In genomic region chr6:52305877-52306389, GRCm38 (mm10) we compare ENCODE assay signal across 8 mouse cellular contexts. TPM values are rescaled to one million over a fixed set of nuclear protein-coding genes. Genes with fewer than 3 reads are reported as not detected.
DNase-seq lines count a peak whose midpoint lies in the region; ATAC-seq lines count a peak whose summit lies in the region.

No protein-coding gene starts in this region.

- ATAC-seq in inflammation-experienced regulatory T-cells, adult 6 months: peak; percentile 38
- peak; percentile 76 for ATAC-seq in megakaryocyte, adult 5-6 weeks (ENCODE audit: poor library complexity, severe bottlenecking)

- intact Hi-C loops in left cerebral cortex, postnatal 14 days (cut with DNase I): loop anchor here (5.0 kb wide), 3 partner anchors 271 to 421 kb away; no protein-coding TSS in a partner anchor

- peak; percentile 52 for DNase-seq in Muller cell, postnatal 12 days (ENCODE audit: inconsistent ontology term)
- DNase-seq in embryo, embryonic 10 days (ENCODE audit: low spot score): peak; percentile 90
- peak; percentile 59 for DNase-seq in gastrocnemius, postnatal 25 days
- DNase-seq in left cerebral cortex, postnatal 14 days (ENCODE audit: low spot score in 2 of 2): peak; percentile 36 to 66
- peak; percentile 68 for DNase-seq in right cerebral cortex, postnatal 25 days
- no peak for DNase-seq in MN1 (ENCODE audit: low spot score)

RNA-seq across cellular contexts. Expression of gene Evx1, which starts 7.4 kb away (rescaled TPM):
- total RNA-seq in gastrocnemius, postnatal 25 days (2021): not detected
- not detected for polyA plus RNA-seq in inflammation-experienced regulatory T-cells, adult 6 months (2017; shearing (Covaris generic))
- not detected for total RNA-seq in left cerebral cortex, postnatal 14 days (2021)
- total RNA-seq in megakaryocyte, adult 5-6 weeks (2015): not detected in 2 replicates
- total RNA-seq in megakaryocyte, adult 5-6 weeks (2017): not detected in 2 replicates

RNA-seq across cellular contexts. Expression of gene Hoxa13, which starts 45.3 kb away (rescaled TPM):
- 1 to 10 TPM in 1 of 2 experiments, under 1 TPM in 1; 0.48 to 2.1 TPM for total RNA-seq in gastrocnemius, postnatal 25 days (2021)
- not detected for polyA plus RNA-seq in inflammation-experienced regulatory T-cells, adult 6 months (2017; shearing (Covaris generic))
- not detected for total RNA-seq in left cerebral cortex, postnatal 14 days (2021)
- not detected in 2 replicates for total RNA-seq in megakaryocyte, adult 5-6 weeks (2015)
- total RNA-seq in megakaryocyte, adult 5-6 weeks (2017): not detected in 2 replicates
